Mouse (Mus musculus) limb, embryonic 14.5 days (tissue): Measurements from ENCODE around the gene Pdcd2l. TPM values are rescaled to one million over a fixed set of nuclear protein-coding genes. Genes with fewer than 3 reads are reported as not detected.

ENCODE experiments used
- ATAC-seq: fragments of 200-750 bp; cut with Nextera tagmentation; 2 replicates; pipeline ENCODE4 v1.8.0; 2017; ENCODE audit warnings: low read depth, moderate number of reproducible peaks, moderate TSS enrichment; ENCODE audit not compliant: low FRiP score
- DNase-seq: peaks from one replicate; pipeline ENCODE4 v3.0.0-alpha.2; 2015; ENCODE audit warnings: low spot score
- H3K27ac ChIP-seq: fragments of 300-500 bp; sonication (generic); replicated peaks from 2 replicates; pipeline ENCODE4 v1.5.1; 2014; ENCODE audit warnings: low read depth, mild to moderate bottlenecking, low read length, moderate library complexity, mixed read lengths
- H3K27me3 ChIP-seq: fragments of 300-500 bp; sonication (generic); 2 replicates; pipeline ENCODE4 v1.6.1; 2014; ENCODE audit warnings: low read length, mixed read lengths; ENCODE audit not compliant: control insufficient read depth, insufficient read depth
- H3K36me3 ChIP-seq: fragments of 300-500 bp; sonication (generic); 2 replicates; pipeline ENCODE4 v1.6.1; 2014; ENCODE audit warnings: mild to moderate bottlenecking, low read length, moderate library complexity, mixed read lengths; ENCODE audit not compliant: control insufficient read depth, insufficient read depth
- H3K4me1 ChIP-seq: fragments of 300-500 bp; sonication (generic); 2 replicates; pipeline ENCODE4 v1.6.1; 2014; ENCODE audit warnings: antibody characterized with exemption, low read length, mixed read lengths; ENCODE audit not compliant: control insufficient read depth, insufficient read depth
- H3K4me2 ChIP-seq: fragments of 300-500 bp; sonication (generic); replicated peaks from 2 replicates; pipeline ENCODE4 v1.6.1; 2014; ENCODE audit warnings: low read depth, mild to moderate bottlenecking, low read length, moderate library complexity; ENCODE audit not compliant: severe bottlenecking
- H3K4me3 ChIP-seq: fragments of 300-500 bp; sonication (generic); replicated peaks from 2 replicates; pipeline ENCODE4 v1.5.1; 2014; ENCODE audit warnings: low read length
- H3K9ac ChIP-seq: fragments of 300-500 bp; sonication (generic); 2 replicates; pipeline ENCODE4 v1.6.1; 2014; ENCODE audit warnings: mild to moderate bottlenecking, low read depth, low read length, moderate library complexity; ENCODE audit not compliant: severe bottlenecking
- H3K9me3 ChIP-seq: fragments of 300-500 bp; sonication (generic); 2 replicates; pipeline ENCODE4 v1.6.1; 2016; ENCODE audit warnings: low read length; ENCODE audit not compliant: control insufficient read depth
- POLR2A ChIP-seq: fragments of 200-500 bp; IDR thresholded peaks from 2 replicates; pipeline ENCODE4 v1.8.0; 2012; ENCODE audit warnings: inconsistent platforms, mild to moderate bottlenecking, moderate library complexity, borderline replicate concordance; ENCODE audit not compliant: insufficient read depth, insufficient read length; ENCODE audit errors: extremely low read depth
- WGBS: fragments of 180-500 bp; shearing (Covaris S2); extraction: QIAGEN DNeasy Blood & Tissue Kit; methylation state at CpG from one replicate; pipeline ENCODE4 v1.1.7; 2014; 5-methylcytosine and 5-hydroxymethylcytosine counted together
- polyA plus RNA-seq, 2 experiments: library from polyadenylated mRNA; depleted of rRNA in 1 of 2; stranded (reverse) in 1 of 2; unstranded in 1 of 2; fragments of >200 nt; fragmentation: Nextera tagmentation in 1 of 2; extraction: Ambion mirVana in 1 of 2; gene quantifications; 2 replicates each; pipeline versions ENCODE4 v1.2.1 to v1.2.3; 2012 to 2014

Gene Pdcd2l
- polyA plus RNA-seq, 2 experiments: 44.5 to 57.1 TPM

- ATAC-seq (no peak), DNase-seq (no peak)
- peaks cover 96% of the 10 kb centered on the region for H3K36me3 ChIP-seq
- 91% methylated on average over 10 of the region's 10 CpGs for WGBS
- H3K4me3 ChIP-seq: no peak overlapping the region
- H3K9me3 ChIP-seq: no peaks in the 10 kb centered on the region
- H3K27me3 ChIP-seq: no peaks in the 10 kb centered on the region
- no peaks in the 10 kb centered on the region for H3K4me1 ChIP-seq
- no peak overlapping the region for H3K27ac ChIP-seq
- no peak overlapping the region for H3K4me2 ChIP-seq
- no peak for TF ChIP-seq POLR2A
- H3K9ac ChIP-seq: no peak overlapping the region
These were observed 25.9 kb upstream of the Pdcd2l start for GRCm38 (mm10) chr7:34222340-34222739.

DNA sequence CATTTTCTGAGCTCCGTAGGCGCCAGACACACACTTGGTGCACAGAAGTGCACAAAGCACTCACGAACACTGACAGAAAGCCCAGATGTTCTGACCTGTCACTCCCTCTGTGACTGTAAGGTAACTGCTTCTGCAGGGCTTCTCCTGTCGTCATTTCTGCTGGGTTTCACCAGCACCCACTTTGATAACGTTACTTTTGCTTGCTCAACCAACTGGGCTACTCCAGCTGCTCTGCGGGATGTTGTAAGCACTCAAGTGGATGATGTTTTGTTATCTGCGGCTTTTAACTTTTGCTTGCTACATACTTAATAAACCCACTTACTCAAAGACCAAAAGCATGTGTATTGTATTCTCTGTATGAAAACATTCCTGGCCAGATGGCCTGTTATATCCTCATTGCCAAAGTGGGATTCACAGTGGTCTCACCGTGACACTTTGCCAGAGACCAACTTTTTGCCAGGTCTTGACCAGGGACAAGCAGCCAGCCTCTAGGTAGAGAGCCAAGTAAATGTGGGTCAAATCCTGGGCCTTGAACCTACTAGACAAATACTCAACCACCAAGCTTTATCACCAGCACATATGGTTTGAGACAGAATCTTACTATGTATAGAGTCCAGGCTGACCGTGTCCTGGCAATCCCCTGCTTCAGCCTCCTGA is 25.3 kb upstream of the Pdcd2l start:
- no peak for ATAC-seq
- H3K27ac ChIP-seq: no peak overlapping the region
- peaks cover 93% of the 10 kb centered on the region for H3K36me3 ChIP-seq
- H3K4me1 ChIP-seq: no peaks in the 10 kb centered on the region
- DNase-seq: no peak
- 86% methylated on average over 9 of the region's 9 CpGs for WGBS
- no peak overlapping the region for H3K4me2 ChIP-seq
- H3K4me3 ChIP-seq: no peak overlapping the region
- H3K9ac ChIP-seq: no peak overlapping the region
- H3K27me3 ChIP-seq: no peaks in the 10 kb centered on the region
- H3K9me3 ChIP-seq: no peaks in the 10 kb centered on the region
- TF ChIP-seq POLR2A: no peak

DNA sequence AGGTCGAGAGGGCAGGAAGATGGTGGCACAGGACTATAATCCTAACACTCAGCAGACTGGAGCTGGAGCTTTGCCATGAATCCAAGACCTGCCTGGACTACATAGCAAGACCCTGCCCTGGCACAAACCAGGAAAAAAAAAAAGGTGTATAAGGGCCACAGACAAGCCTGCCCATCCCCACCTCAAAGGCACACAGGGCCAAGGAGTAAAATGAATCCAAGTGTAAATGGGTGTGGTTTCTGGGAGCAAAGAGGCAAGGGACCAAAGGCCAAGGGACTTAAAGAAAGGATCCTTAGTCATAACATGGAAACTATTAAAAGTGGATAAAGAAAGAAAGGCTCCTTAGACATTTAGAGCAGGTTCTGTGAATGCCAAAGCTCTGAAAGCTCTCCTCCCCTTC is 22.0 kb upstream of the Pdcd2l start:
- H3K9me3 ChIP-seq: no peaks in the 10 kb centered on the region
- no peak for TF ChIP-seq POLR2A
- ATAC-seq: no peak
- H3K4me3 ChIP-seq: no peak overlapping the region
- H3K4me2 ChIP-seq: no peak overlapping the region
- peaks cover 95% of the 10 kb centered on the region for H3K36me3 ChIP-seq
- DNase-seq: no peak
- no peak overlapping the region for H3K27ac ChIP-seq
- H3K9ac ChIP-seq: no peak overlapping the region
- 73% methylated on average over 1 of the region's 1 CpGs for WGBS
- H3K4me1 ChIP-seq: no peaks in the 10 kb centered on the region
- H3K27me3 ChIP-seq: no peaks in the 10 kb centered on the region

DNA sequence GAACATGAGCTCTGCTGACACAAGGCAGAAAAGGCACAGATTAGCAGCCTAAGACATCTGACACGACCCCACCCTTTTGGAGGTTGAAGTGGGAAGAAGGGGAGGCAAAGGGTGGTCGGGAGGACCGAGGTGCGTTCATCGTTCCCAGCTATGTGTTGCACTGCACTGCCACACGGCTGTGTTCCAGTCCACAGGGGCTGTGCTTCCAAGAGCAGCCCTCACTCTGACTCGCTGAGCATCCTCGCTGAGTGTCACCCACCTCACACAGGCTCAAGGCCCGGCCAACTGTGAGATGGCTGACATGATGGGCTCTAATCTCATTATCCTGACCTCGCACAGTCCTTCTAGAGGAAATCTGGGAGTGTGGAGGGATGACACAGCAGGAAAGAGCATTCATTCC is 20.0 kb upstream of the Pdcd2l start:
- Histone ChIP-seq H3K27ac (no peak overlapping the region), H3K9me3 (no peaks in the 10 kb centered on the region), H3K9ac (no peak overlapping the region), H3K4me3 (no peak overlapping the region), H3K4me1 (no peaks in the 10 kb centered on the region), H3K36me3 (peaks cover 96% of the 10 kb centered on the region), H3K27me3 (no peaks in the 10 kb centered on the region), H3K4me2 (no peak overlapping the region)
- DNase-seq: no peak
- TF ChIP-seq POLR2A: no peak
- WGBS: 84% methylated on average over 10 of the region's 10 CpGs
- no peak for ATAC-seq

- Histone ChIP-seq H3K9ac (no peak overlapping the region), H3K4me2 (no peak overlapping the region), H3K27ac (no peak overlapping the region), H3K9me3 (no peaks in the 10 kb centered on the region), H3K27me3 (no peaks in the 10 kb centered on the region), H3K4me3 (no peak overlapping the region), H3K4me1 (no peaks in the 10 kb centered on the region), H3K36me3 (peaks cover 96% of the 10 kb centered on the region)
- TF ChIP-seq POLR2A: no peak
- DNase-seq (no peak), ATAC-seq (no peak)
- whole genome bisulfite sequencing: 81% methylated on average over 9 of the region's 9 CpGs
These were observed 19.0 kb upstream of the Pdcd2l start for GRCm38 (mm10) chr7:34215481-34215880.

DNA sequence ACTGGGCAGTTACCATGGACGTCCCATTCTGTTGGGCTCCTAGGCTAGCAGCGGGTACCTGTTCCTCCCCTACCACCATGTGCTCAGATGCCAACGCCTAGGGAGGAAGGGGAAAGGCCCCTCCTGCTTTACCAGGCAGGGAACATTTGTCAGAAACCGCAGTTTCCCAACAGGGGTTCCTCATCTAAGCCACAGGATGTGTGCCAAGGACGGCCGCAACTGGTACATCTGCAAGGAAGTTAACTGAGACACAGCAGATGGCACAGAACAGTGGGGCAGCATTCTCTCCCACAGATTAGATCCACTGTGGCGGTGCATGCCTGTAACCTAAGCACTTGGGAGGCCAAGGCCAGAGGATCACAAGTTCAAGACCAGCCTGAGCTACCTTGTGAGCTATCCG is 18.2 kb upstream of the Pdcd2l start:
- ATAC-seq (no peak), DNase-seq (no peak)
- no peak overlapping the region for H3K9ac ChIP-seq
- TF ChIP-seq POLR2A: no peak
- peaks cover 96% of the 10 kb centered on the region for H3K36me3 ChIP-seq
- H3K4me3 ChIP-seq: no peak overlapping the region
- H3K27ac ChIP-seq: no peak overlapping the region
- no peaks in the 10 kb centered on the region for H3K4me1 ChIP-seq
- no peak overlapping the region for H3K4me2 ChIP-seq
- 96% methylated on average over 8 of the region's 8 CpGs for WGBS
- H3K9me3 ChIP-seq: no peaks in the 10 kb centered on the region
- no peaks in the 10 kb centered on the region for H3K27me3 ChIP-seq
